Mouse (Mus musculus): Measurements from ENCODE around the gene Glud1. TPM values are rescaled to one million over a fixed set of nuclear protein-coding genes. Genes with fewer than 3 reads are reported as not detected.
"Not testable (repeated sequence)": the region's sequence is repeated elsewhere in the genome, so short reads cannot be mapped to it uniquely, and the experiment has no call there.

The Glud1 gene
- total RNA-seq, 2 experiments from 2014 or later, result 309 to 341 TPM

DNA sequence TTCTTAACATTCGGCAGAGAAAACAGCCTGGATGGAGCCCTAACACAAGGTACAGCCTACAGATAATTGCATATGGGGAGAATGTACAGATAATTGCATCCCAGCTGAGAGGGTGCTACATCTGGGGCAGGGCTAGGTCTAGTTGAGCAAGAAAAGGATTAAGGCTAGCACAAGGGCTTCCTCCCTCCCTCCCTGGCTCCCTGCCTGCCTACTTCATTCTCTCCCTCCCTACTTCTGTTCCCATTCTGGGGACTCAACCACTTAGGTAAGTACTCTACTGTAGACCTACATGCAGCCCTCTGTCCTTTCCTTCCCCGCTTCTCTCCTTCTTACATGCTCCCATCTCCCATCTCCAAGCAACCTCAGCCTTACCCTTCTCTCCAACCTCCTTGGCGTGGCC, 42.8 kb downstream of the Glud1 start:
- no peak for DNase-seq

DNA sequence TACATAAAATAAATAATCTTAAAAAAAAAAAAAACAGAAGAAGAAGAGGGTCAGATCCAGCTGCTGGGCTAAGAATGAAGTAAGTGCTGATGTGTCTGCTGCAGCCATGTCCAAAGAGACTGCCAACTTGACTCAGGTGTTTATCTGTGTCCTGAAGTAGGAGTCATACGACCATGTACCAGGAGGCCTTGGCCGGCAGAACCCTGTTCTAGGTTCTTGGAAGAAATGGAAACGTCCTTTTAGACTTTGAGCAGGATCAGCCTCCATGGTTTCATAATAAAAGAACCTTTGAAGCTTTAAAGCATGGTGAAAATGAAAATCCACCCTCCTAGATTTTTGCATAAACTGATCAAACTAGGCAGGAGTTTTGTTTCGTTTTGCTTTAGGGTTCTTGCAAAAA, 43.9 kb downstream of the Glud1 start:
- no peak for DNase-seq

DNA sequence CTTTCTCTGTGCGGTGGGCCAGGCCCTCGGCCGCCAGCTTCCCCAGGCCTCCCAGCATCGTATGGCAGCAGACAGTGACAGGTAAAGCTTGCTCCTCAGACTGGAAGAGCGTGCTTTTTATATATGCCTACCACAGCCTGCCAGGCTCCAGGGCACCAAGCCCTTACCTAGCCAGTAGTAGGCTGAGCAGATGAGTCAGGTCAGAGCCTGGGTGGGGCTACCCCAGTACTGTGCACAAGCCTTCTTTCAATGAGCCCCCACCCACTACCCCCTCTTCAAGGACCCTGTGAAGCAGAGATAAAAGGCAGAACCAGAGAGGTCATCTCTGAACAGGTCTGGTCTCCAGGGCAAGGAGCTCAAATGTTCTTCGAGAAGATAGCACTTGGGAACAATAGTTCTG, 44.8 kb downstream of the Glud1 start, which contains the start of gene Fam25c:
Gene Fam25c (minus strand): TSS at position 133 of the 400 bp plus-strand sequence.
- no peak for DNase-seq

DNA sequence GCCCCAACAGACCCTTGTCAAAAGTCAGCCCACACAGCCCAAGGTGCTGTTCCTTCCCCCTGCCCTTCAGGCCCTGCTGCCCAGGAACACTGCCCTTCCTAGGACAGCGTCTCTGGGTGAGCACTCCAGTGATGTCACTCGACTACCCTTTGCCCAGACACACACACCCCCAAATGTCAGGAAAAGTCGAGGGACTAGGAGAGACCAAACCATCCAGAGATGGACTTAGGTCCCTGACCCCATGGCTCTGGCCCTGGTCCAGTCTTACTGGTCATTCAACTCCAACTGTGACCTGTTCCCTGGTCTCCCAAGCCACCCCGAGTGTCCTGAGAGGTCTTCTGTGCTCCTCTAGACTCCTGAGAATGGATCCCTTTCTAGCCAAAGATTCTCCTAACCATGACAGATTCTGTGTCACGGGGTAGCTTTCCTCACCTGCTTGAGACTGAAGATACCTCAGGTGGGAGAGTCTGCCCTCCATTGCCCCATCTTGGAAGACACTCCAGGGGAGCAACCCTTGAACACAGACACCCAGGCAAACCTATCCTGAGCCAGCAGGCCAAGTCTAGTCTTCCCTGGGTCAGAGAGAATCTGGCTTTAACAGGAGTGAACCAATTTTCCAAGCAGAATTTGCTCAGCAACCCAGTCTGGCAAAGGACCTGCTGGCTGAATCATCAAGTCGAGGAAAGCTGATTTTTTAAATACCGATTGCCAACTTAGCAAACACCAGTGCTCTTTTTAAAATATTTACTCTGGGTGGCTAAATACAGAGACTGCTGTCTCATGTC, 47.3 kb downstream of the Glud1 start:
- DNase-seq, result peak in 1 of 2 experiments; percentile 26

DNA sequence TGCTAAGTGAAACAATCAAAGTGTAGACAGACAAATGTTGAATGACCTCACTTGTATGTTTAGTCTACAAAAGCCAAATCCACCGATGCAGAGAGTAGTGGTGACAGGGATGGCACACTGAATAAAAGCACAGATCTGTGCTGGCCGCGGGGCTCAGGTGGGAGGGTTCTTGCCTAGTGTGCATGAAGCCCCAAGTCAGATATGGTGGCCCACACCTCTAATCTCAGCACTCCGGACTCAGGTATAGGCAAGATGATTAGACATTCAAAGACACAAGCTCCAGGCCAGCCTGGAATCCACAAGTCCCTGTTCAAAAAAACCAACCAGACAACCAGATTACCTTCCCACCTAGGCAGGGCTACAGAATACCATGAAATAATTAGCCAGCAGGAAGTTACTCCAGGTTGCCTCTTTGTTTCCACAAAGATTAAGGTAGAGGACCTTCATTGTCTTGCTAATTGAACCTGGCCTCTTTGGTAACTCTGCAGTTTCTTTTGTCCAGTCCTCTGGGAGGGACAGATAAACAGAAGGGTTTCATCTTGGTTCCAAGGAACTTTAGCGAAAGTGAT, 49.2 kb downstream of the Glud1 start:
- no peak for DNase-seq

- no peak for DNase-seq
Observed at GRCm38 (mm10) chr14:34360251-34360650, 49.7 kb downstream of the Glud1 start.

DNA sequence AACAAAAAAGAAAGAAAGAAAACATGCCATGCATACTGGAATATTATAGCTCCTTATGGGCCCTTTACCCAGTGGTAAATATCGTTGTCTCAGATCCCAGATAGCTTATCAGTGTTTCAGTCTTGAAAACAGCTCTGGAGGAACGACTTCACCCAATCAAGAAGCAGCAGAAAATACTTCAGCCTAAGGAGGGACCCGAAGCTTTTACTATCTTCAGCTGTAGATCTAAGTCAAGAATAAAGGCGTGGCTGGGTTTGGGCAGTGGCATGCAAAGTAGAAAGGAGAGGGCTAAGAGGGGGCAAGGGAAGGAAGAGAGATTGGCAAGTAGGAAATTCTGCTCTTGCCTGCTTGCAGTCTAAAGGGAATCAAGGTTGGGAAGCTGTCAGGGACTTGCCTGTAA, 51.6 kb downstream of the Glud1 start:
- no peak for DNase-seq

DNA sequence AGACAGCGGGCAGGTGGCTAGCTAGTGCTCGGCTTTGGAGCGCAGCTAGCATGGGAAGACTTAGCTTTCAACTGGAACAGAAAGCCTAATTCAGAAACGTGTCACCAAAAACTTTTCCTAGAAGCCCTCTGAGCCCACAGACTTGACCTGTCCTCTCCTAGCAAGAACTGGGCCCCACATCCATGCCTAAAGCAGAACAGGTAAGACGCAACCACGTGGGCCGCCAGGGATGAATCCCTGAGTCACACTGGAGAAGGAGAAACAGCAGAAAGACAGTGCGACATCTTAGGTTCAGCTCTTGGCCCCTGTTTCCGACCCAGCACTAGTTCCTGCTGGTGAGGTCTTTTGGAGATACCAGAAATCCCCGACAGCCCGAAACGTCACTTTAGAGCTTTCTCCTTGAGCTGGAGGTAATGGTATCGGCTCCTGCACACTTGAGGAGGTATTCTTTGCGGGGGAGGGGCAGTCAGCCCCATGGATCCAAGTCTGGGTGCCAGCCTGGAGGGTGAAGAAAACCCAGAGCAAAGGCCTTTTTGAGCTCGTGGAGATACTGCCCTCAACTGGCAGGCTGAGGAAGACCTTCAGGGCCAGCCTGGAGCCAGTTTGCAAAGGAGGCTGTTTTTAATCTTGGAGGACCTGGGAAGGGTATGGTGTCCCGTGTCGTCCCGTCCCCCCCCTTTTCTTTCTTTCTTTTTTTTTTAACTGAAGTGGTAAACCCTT, 52.4 kb downstream of the Glud1 start:
- DNase-seq, result peak; percentile 56 to 62

DNA sequence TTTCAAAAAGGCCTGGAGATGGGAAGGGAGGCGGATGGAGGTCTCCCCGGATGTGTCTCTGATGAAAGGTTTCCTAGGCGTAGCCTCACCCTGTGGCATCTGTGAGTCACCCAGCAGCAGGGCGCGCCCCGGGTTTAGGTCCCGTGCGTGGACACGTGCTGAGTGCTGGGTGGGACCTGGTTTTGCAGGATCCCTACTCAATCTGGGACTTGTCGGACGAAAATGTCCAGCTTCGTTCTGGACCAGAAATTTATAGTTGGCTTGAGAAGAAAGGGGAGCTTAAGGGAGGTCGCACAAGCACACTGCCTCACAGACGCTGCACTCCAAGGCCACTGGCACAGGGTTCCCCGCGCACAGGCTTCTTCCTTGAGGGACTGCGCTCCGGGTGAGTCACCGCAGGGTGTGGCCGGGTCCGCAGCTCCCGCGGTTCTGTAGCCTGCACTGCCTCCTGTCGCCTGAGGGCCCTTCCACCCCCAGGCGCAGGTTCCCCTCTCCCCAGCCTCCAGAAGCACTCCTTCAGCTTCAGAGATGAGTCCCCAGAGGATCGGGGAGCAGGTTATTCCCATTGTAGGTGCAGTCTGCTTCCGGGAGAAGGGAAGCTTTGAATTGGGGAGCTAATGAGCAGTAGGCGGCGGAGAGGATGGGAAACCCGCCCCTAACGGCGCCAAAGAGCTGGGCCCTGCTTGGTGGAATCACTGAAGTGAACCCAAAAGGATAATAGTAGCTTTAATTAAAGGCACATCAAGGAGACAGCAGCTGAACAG, 53.1 kb downstream of the Glud1 start:
- DNase-seq, result peak; percentile 29 to 38

DNA sequence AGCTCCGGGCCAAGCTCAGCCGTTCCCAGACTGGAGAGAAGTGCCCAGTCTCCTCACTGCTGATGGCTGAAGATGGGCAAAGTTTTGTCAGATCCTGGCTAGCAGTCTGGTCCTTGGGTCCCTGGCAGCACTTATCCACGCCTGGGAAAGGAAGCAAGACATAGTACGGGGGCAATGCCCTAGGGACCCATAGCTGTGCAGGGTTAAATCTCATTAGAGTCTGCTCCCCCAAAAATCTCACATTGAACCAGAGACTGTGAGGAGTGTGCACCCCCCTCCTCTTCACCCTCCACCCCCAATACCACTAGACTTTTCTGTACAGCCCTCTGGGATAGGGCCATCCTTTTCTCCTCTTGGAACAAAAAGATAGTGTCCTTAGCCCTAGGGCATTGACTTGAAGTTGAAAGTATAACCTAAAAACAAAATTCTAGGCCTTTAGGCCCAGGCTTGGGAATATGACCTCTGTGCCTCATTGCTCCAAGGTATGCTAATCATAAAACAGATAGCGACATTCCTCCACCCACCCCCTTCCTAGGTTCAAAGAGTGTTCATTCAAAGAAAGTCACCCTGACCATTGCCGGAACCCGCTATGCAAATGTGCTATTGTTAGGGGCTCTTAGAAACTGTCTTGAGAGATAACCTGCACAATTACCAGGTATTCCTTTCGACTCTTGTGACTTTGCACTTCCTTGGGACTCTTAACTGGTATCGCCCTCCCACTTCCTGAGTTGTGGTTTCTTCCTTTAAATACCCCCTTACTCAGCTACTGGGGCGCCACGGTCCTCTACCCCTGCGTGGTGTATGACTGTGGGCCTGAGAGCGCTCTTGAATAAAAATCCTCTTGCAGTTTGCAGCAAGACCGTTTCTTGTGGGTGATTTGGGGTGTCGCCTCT, 54.0 kb downstream of the Glud1 start:
- DNase-seq, result not testable (repeated sequence)

- DNase-seq, result no peak
Observed at GRCm38 (mm10) chr14:34365147-34365507, 54.6 kb downstream of the Glud1 start.

DNA sequence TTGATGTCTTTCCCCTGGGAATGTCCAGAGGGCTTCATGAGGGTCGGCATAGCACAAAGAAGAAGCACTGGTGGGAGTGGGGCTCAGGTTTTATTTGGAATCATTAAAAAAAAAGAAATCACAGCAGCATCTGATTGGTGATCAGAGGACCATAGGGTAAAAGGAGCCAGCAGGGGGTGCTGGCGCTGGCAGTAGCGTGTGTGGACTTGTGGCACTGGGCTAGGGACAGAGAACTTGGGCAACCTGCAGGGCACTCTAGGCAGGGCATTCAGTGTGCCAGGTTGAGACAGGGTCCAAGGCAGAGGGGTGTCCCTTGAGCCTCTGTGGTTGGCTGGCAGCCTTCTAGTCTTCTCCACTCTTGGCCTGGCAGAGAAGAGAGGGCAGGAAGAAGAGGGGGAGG, 59.7 kb downstream of the Glud1 start:
- DNase-seq, result no peak

DNA sequence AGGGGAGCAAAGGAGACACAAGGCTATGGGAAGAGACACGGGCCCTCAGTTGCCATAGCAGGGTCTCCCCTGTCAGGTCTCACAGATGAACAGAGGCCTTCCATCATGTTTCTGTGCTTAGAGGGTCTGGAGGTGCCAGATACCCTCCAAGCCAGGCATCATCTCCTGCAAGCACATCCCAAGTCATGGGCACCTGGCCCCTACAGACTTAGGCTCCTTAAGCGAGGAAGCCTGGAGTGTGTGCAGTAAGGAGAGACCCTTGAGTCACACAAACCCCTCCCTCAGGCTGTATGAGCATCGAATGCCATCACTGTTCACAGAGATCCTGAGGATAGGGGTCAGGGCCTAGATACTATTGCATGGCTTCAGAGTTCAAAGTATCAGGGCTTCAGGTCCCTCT, 60.4 kb downstream of the Glud1 start:
- DNase-seq, result no peak

- no peak for DNase-seq
Observed at GRCm38 (mm10) chr14:34371763-34372162, 61.2 kb downstream of the Glud1 start.

GRCm38 (mm10) chr14:34372646-34373045, 62.1 kb downstream of the Glud1 start:
- peak in 1 of 2 experiments; percentile 60 for DNase-seq

DNA sequence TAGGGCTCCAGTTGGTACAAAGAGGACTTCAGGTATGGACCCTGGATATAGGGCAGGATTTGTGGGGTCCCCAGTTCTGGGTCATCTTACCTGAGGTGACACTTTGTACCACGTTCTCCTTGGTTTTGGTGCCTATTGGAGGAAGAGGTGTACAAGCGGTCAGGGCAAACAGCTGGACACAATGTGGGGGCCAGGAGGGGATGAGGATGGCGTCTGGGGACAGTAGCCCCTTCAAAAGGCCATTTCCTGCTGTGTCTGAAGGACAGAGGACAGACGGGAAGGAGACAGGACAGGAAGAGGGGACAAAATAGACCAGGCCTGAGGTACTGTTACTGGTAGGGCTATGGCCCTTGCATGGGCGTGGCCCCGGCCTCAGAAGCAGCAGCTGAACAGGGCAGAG, 63.1 kb downstream of the Glud1 start:
- DNase-seq, result no peak

- DNase-seq, result no peak
Observed at GRCm38 (mm10) chr14:34374577-34374976, 64.0 kb downstream of the Glud1 start, which contains the start of gene Sncg. TSS of gene Sncg (minus strand) at chr14:34374789.

GRCm38 (mm10) chr14:34375415-34375904, 64.9 kb downstream of the Glud1 start, which contains the start of gene Mmrn2:
TSS of gene Mmrn2 (plus strand) at chr14:34375465.
- no peak for DNase-seq

DNA sequence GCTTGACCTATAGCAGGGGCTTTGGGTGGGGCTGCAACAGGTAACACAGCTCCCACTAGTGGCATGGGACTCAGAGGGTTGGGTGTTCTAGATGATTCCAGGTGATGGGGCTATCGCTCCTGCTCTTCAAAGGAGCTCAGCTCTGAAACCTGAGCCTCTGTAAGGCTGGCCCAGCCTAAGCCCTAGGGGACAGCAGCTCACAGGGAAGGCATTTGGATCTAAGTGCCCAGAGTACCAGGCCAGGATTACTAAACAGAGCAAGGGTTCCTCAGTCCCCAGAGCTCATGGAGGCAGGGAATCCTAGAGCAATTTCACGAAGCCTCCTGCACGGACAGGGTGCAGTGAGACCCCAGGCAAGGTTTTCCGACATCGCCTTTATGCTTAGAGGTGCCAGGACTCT, 65.4 kb downstream of the Glud1 start:
- no peak for DNase-seq

DNA sequence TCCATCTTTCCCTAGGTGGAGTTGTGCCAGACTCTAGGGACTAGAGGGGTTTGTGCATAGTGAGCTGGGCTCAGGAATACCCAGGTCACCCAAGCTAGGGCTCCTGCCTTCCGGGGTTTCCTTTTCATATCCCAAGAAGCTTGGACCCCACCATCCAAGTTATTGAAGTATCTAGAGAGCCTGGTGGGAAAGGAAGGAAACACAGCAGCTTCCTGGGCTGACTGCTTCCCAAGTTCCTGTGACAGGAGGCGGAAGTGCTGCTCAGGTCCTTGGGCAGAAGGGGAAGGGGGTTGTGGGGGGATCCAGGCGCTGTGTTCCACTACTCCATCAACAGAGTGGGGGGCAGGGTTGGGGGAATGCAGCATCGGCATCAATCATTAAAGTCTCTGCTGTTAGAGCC, 66.6 kb downstream of the Glud1 start:
- DNase-seq, result no peak

DNA sequence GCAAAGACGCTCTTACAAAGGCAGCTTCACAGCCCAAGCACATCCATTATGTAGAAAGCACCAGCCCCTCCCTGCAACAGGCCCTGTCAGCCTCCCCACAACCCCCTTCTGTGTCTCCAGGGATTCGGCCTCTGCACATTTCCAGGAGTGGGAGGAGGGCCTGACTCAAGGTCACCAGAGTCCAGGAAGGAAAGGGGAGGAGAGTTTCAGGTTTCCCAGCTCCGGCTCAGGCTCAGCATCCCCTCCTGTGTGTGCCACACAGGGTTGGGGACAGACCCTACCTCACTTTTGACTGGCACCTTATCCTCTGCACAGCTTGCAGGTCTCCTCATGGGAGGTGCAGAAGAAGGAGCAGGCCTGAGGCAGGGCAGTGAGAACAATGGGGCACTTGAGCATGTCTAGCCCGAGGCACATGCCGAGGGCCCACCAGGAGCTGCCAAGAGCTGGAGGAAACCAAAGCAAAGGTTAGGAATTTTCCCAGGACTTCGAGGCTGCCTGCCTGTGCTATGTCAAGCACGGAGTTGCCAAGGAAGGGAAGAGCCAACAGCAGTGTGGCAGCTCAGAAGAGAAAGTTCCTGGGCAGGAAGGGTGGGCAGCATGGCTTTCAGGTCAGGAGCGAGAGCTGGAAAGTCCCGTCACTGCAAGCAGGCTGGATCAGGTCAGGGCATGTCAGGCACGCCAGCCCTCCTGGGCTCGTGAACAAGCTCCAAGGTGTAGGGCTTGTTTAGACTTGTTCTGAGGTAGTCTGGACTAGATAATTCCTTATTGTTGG, 68.2 kb downstream of the Glud1 start:
- no peak for DNase-seq

Data from layer of hippocampus, postnatal 36 days (tissue).